Mouse (Mus musculus) adrenal gland, postnatal 25 days (tissue): ENCODE measurements around the gene Tcam1. TPM values are rescaled to one million over a fixed set of nuclear protein-coding genes. Genes with fewer than 3 reads are reported as not detected.
A peak's percentile ranks its signal among the peaks of the same experiment; 100 is the strongest.
"Not testable (repeated sequence)": the region's sequence is repeated elsewhere in the genome, so short reads cannot be mapped to it uniquely, and the experiment has no call there.

Source experiments
- DNase-seq: peaks from one replicate; pipeline ENCODE4 v3.0.0; 2021; ENCODE audit warnings: mixed read lengths
- long read RNA-seq: library from polyadenylated mRNA; stranded (forward); transcript quantifications from one replicate; pipeline ENCODE4 v2.0.0, GENCODE M21; 2021
- total RNA-seq: library from RNA; stranded (reverse); gene quantifications from 2 replicates; pipeline ENCODE4 v1.2.3, GENCODE M21; 2021

Gene Tcam1
- total RNA-seq, result 0.36 TPM in 1 of 2 replicates, not detected in the other
- long read RNA-seq, result 0 reads

- DNase-seq, result peak; percentile 91
These were observed at the start of gene Tcam1 for GRCm38 (mm10) chr11:106276454-106276853. Gene Tcam1, plus strand, starts transcription at chr11:106276672.

DNA sequence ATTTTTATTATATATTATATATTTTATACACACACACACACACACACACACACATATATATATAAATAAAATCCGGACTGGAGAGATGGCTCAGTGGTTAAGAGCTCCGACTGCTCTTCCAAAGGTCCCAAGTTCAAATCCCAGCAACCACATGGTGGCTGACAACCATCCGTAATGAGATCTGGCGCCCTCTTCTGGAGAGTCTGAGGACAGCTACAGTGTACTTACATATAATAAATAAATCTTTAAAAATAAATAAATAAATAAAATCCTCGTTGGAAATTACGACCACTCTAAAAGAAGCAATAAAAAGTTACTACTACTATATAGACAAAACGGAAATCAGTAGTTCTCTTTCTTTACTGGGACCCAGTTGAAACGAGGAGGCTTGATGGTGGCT is 42.5 kb upstream of the Tcam1 start:
- not testable (repeated sequence) for DNase-seq

GRCm38 (mm10) chr11:106246834-106247233 is 29.6 kb upstream of the Tcam1 start:
- no peak for DNase-seq

- DNase-seq, result no peak
These were observed 27.1 kb upstream of the Tcam1 start for GRCm38 (mm10) chr11:106249326-106249725.

GRCm38 (mm10) chr11:106254767-106255166 is 21.7 kb upstream of the Tcam1 start:
- DNase-seq, result no peak

GRCm38 (mm10) chr11:106255174-106255573 is 21.3 kb upstream of the Tcam1 start:
- no peak for DNase-seq

GRCm38 (mm10) chr11:106255685-106256451 is 20.6 kb upstream of the Tcam1 start, which contains the start of the genes Ftsj3 and Psmc5:
Gene Ftsj3, minus strand, starts transcription at chr11:106256079.
Gene Psmc5, plus strand, starts transcription at chr11:106256154.
- DNase-seq, result peak; percentile 99

- no peak for DNase-seq
These were observed 19.7 kb upstream of the Tcam1 start for GRCm38 (mm10) chr11:106256775-106257174.

DNA sequence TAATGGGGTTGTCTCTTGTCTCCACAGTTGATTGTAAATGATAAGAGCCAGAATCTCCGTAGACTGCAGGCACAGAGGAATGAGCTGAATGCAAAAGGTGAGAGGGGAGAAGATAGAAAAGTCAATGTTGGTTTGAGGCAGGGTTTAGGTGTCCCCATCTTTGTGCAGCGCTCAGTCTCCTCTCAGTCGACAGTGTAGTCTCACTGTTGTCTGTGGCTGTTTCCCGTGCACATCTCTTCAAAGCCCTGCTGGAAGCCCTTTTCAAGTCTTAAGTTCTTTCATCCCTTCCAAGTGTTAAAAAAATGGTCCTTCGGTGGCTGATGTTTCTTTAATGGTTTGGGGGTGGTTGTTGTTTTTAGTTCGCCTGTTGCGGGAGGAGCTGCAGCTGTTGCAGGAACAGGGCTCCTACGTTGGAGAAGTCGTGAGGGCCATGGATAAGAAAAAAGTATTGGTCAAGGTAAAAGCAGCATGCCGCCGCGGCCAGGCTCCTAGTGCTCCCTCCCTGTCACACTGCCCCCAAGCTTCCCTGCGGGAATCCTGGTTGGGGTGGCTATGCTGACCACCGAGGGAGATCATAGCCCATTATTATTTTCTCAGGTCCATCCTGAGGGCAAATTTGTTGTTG is 15.5 kb upstream of the Tcam1 start:
- DNase-seq, result no peak

DNA sequence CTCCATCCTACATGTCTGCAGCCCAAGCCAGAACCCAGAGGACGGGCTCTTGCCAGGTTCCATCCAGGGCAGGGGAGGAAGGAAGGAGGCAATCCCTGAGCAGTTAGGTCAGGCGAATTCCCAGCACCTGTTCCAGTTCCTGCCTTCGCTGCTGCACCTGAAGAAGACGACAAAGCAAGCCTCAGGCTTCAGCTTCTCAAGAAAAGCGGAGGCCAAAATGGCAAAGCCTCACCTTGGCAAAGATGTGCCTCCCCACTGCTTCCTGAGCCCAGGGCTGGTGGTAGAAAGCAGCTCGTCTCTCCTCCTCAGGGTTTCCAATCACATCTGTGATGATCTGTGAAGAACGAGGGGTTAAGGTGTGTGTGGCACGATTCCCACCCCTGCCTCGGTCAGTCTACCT is 12.5 kb upstream of the Tcam1 start:
- DNase-seq, result no peak

- DNase-seq, result no peak
These were observed 11.5 kb upstream of the Tcam1 start for GRCm38 (mm10) chr11:106264988-106265387.

DNA sequence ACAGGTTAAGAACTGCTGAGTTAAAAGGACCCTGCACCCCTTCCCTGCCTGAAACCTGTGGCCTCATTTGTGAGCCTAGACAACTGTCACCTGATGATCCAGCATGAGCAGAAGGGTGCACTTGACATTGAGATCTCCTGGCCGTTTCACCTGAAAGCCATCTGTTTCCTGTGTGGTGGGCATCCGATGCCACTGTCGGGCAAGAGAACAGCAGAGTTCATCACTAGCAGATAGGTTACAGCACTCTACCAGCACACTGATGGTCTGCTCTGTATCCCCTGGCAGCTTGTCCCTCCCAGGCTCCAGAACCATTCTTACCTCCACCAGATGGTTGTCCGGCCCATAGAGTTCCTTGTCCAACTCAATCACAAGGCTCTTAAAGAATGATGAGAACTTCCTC is 10.9 kb upstream of the Tcam1 start:
- DNase-seq, result no peak

- no peak for DNase-seq
These were observed 10.0 kb upstream of the Tcam1 start for GRCm38 (mm10) chr11:106266431-106266830.

- peak; percentile 72 for DNase-seq
These were observed 9.1 kb upstream of the Tcam1 start for GRCm38 (mm10) chr11:106267311-106267852.

GRCm38 (mm10) chr11:106267871-106268270 is 8.6 kb upstream of the Tcam1 start:
- DNase-seq, result no peak

GRCm38 (mm10) chr11:106268326-106269059 is 8.0 kb upstream of the Tcam1 start:
- peak; percentile 82 for DNase-seq

DNA sequence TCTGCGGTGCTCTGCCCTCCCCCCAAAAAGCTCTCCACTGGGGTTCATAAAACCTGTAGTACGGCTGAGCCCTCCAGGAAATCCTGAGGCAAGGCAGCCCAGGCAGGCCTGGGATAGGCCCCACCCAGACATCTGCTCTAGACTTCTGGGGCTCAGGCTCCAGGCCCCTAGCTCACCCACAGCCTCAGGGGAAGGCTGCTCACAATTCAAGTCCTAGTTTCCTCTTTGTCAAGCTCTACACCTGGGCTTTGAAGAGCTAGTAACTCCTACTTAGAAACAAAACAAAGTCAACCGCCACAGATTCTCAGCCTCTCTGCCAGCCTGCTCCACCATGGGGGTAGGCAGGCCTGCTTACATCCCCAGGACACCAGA is 7.4 kb upstream of the Tcam1 start:
- DNase-seq, result no peak

GRCm38 (mm10) chr11:106271131-106271793 is 5.2 kb upstream of the Tcam1 start:
- no peak for DNase-seq

- DNase-seq, result peak; percentile 53
These were observed 4.5 kb upstream of the Tcam1 start for GRCm38 (mm10) chr11:106271794-106272643.

GRCm38 (mm10) chr11:106272644-106273310 is 3.7 kb upstream of the Tcam1 start, which contains the start of gene Smarcd2:
Gene Smarcd2, minus strand, starts transcription at chr11:106272972.
- peak; percentile 99 for DNase-seq

GRCm38 (mm10) chr11:106273311-106273684 is 3.2 kb upstream of the Tcam1 start:
- DNase-seq, result no peak
